Mouse (Mus musculus) cortical plate, adult 2 months (tissue): Measurements from ENCODE around the gene Uox.

Experiments used
- CTCF ChIP-seq: fragments of 200-500 bp; IDR thresholded peaks from 2 replicates; pipeline ENCODE4 v1.5.1; 2011; ENCODE audit warnings: mild to moderate bottlenecking, control low read depth, low read length; ENCODE audit not compliant: insufficient read depth; ENCODE audit errors: extremely low read depth
- POLR2A ChIP-seq: fragments of 200-500 bp; IDR thresholded peaks from 2 replicates; pipeline ENCODE4 v1.6.1; 2011; ENCODE audit warnings: mild to moderate bottlenecking, low read length, control low read depth; ENCODE audit not compliant: insufficient read depth; ENCODE audit errors: extremely low read depth

DNA sequence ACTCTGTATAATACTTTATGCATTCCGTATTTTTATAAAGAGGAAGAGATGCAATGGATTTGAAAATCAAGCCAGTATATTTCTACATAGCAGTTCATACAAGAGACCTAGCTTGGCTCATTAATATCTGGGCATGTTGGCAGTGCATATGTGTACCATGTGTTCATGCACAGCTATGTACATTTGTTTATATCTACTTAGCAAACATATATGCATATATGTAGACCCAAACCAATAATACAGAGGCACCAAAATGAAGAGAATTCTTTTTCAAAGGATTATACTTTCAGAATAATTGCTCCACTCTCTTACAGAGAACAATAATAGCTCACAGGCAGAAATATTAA lies 5.2 kb upstream of the Uox start:
- TF ChIP-seq CTCF (no peak), POLR2A (no peak)
